Mouse (Mus musculus): ENCODE data around the gene 4930442H23Rik. TPM values are rescaled to one million over a fixed set of nuclear protein-coding genes. Genes with fewer than 3 reads are reported as not detected.
A peak's percentile ranks its signal among the peaks of the same experiment; 100 is the strongest.

4930442H23Rik gene
- polyA plus RNA-seq, 1 experiment from 2014 or later, result 0.15 TPM

- H3K4me3 ChIP-seq (replicated peaks), result no peak overlapping the region
- H3K4me2 ChIP-seq (replicated peaks), result no peak overlapping the region
- no peaks in the 10 kb centered on the region for H3K27me3 ChIP-seq (replicated peaks)
- H3K9ac ChIP-seq, result no peak overlapping the region
- 88% methylated on average over 6 of the region's 6 CpGs for WGBS
- no peaks in the 10 kb centered on the region for H3K36me3 ChIP-seq
- H3K9me3 ChIP-seq, result no peaks in the 10 kb centered on the region
- no peak for ATAC-seq
- no peaks in the 10 kb centered on the region; the same call in 1 of the 2 replicates for H3K4me1 ChIP-seq (replicated peaks)
- no peak overlapping the region for H3K27ac ChIP-seq
Observed at GRCm38 (mm10) chr10:81216260-81216659, 32.6 kb upstream of the 4930442H23Rik start.

- WGBS, result 97% methylated on average over 5 of the region's 5 CpGs
- ATAC-seq, result no peak
- Histone ChIP-seq H3K27me3 (replicated peaks) (no peaks in the 10 kb centered on the region), H3K9me3 (0 out of 2 replicates have a peak, but pooled peaks cover 5% of the 10 kb centered on the region), H3K4me2 (replicated peaks) (no peak overlapping the region), H3K27ac (no peak overlapping the region), H3K4me3 (replicated peaks) (no peak overlapping the region), H3K4me1 (replicated peaks) (no peaks in the 10 kb centered on the region), H3K9ac (no peak overlapping the region), H3K36me3 (no peaks in the 10 kb centered on the region)
Observed at GRCm38 (mm10) chr10:81210154-81210553, 26.5 kb upstream of the 4930442H23Rik start.

- WGBS, result 72% methylated on average over 4 of the region's 4 CpGs
- H3K36me3 ChIP-seq, result no peaks in the 10 kb centered on the region
- H3K27ac ChIP-seq, result no peak overlapping the region
- ATAC-seq, result no peak; the same call in 1 of the 2 replicates
- H3K4me2 ChIP-seq (replicated peaks), result no peak overlapping the region
- H3K4me1 ChIP-seq (replicated peaks), result no peaks in the 10 kb centered on the region
- no peaks in the 10 kb centered on the region for H3K9me3 ChIP-seq
- no peak overlapping the region for H3K9ac ChIP-seq
- no peak overlapping the region for H3K4me3 ChIP-seq (replicated peaks)
- no peaks in the 10 kb centered on the region for H3K27me3 ChIP-seq (replicated peaks)
Observed at GRCm38 (mm10) chr10:81204137-81204536, 20.5 kb upstream of the 4930442H23Rik start.

- H3K4me2 ChIP-seq (replicated peaks), result no peak overlapping the region
- peak overlapping the region; percentile 11; the same call in 1 of the 2 replicates for H3K27ac ChIP-seq
- peak; percentile 91 for ATAC-seq
- H3K36me3 ChIP-seq, result no peaks in the 10 kb centered on the region
- no peak overlapping the region for H3K4me3 ChIP-seq (replicated peaks)
- no peaks in the 10 kb centered on the region for H3K4me1 ChIP-seq (replicated peaks)
- no peak overlapping the region for H3K9ac ChIP-seq
- 60% methylated on average over 8 of the region's 8 CpGs for WGBS
- H3K9me3 ChIP-seq, result no peaks in the 10 kb centered on the region
- H3K27me3 ChIP-seq (replicated peaks), result no peaks in the 10 kb centered on the region
Observed at GRCm38 (mm10) chr10:81202978-81203720, 19.5 kb upstream of the 4930442H23Rik start.

- H3K4me2 ChIP-seq (replicated peaks), result no peak within 1 kb of the TSS
- H3K4me1 ChIP-seq (replicated peaks), result no peaks in the 10 kb centered on the region
- ATAC-seq, result no peak
- 0 out of 2 replicates have a peak within 1 kb of the TSS, but pooled peaks have one; percentile 5 for H3K9ac ChIP-seq
- no peaks in the 10 kb centered on the region for H3K36me3 ChIP-seq
- no peak within 1 kb of the TSS for H3K27ac ChIP-seq
- H3K9me3 ChIP-seq, result no peaks in the 10 kb centered on the region
- no peaks in the 10 kb centered on the region; the same call in 1 of the 2 replicates for H3K27me3 ChIP-seq (replicated peaks)
- 59% methylated on average over 13 of the region's 13 CpGs for WGBS
- no peak within 1 kb of the TSS for H3K4me3 ChIP-seq (replicated peaks)
Observed at GRCm38 (mm10) chr10:81201807-81202758, 18.4 kb upstream of the 4930442H23Rik start, which contains the start of gene Nmrk2. TSS of gene Nmrk2 (minus strand) at chr10:81202051.

- ATAC-seq, result no peak
- no peaks in the 10 kb centered on the region; the same call in 1 of the 2 replicates for H3K27me3 ChIP-seq (replicated peaks)
- 74% methylated on average over 20 of the region's 20 CpGs for WGBS
Observed at GRCm38 (mm10) chr10:81200605-81201287, 17.1 kb upstream of the 4930442H23Rik start.

GRCm38 (mm10) chr10:81200141-81200540 is 16.5 kb upstream of the 4930442H23Rik start:
- H3K27me3 ChIP-seq (replicated peaks), result peaks cover 2% of the 10 kb centered on the region
- H3K4me1 ChIP-seq (replicated peaks), result peaks cover 2% of the 10 kb centered on the region; the same call in 1 of the 2 replicates
- no peaks in the 10 kb centered on the region for H3K9me3 ChIP-seq
- H3K4me3 ChIP-seq (replicated peaks), result no peak overlapping the region
- H3K27ac ChIP-seq, result no peak overlapping the region
- no peak overlapping the region for H3K4me2 ChIP-seq (replicated peaks)
- ATAC-seq, result no peak
- H3K9ac ChIP-seq, result no peak overlapping the region
- H3K36me3 ChIP-seq, result no peaks in the 10 kb centered on the region
- 85% methylated on average over 13 of the region's 13 CpGs for WGBS

More at GRCm38 (mm10) chr10:81200605-81201287, 17.1 kb upstream of the 4930442H23Rik start:
- Histone ChIP-seq H3K36me3 (no peaks in the 10 kb centered on the region), H3K27ac (no peak overlapping the region), H3K4me3 (replicated peaks) (no peak overlapping the region), H3K4me1 (replicated peaks) (peaks cover 1% of the 10 kb centered on the region; the same call in 1 of the 2 replicates), H3K4me2 (replicated peaks) (no peak overlapping the region), H3K9me3 (no peaks in the 10 kb centered on the region), H3K9ac (0 out of 2 replicates have a peak overlapping the region, but pooled peaks have one; percentile 5)

GRCm38 (mm10) chr10:81198990-81199389 is 15.3 kb upstream of the 4930442H23Rik start:
- no peak for ATAC-seq
- no peak overlapping the region for H3K27ac ChIP-seq
- WGBS, result 85% methylated on average over 6 of the region's 6 CpGs
- H3K9me3 ChIP-seq, result no peaks in the 10 kb centered on the region
- H3K4me3 ChIP-seq (replicated peaks), result no peak overlapping the region
- H3K4me2 ChIP-seq (replicated peaks), result no peak overlapping the region
- no peak overlapping the region for H3K9ac ChIP-seq
- peaks cover 4% of the 10 kb centered on the region; the same call in 1 of the 2 replicates for H3K4me1 ChIP-seq (replicated peaks)
- H3K36me3 ChIP-seq, result no peaks in the 10 kb centered on the region
- peaks cover 14% of the 10 kb centered on the region for H3K27me3 ChIP-seq (replicated peaks)

GRCm38 (mm10) chr10:81198230-81198629 is 14.6 kb upstream of the 4930442H23Rik start:
- H3K4me1 ChIP-seq (replicated peaks), result peaks cover 7% of the 10 kb centered on the region
- H3K4me2 ChIP-seq (replicated peaks), result no peak overlapping the region
- H3K27me3 ChIP-seq (replicated peaks), result peaks cover 16% of the 10 kb centered on the region
- WGBS, result 2% methylated on average over 9 of the region's 9 CpGs
- no peaks in the 10 kb centered on the region for H3K9me3 ChIP-seq
- no peaks in the 10 kb centered on the region for H3K36me3 ChIP-seq
- H3K9ac ChIP-seq, result no peak overlapping the region
- H3K4me3 ChIP-seq (replicated peaks), result no peak overlapping the region
- ATAC-seq, result no peak
- no peak overlapping the region for H3K27ac ChIP-seq

- H3K4me1 ChIP-seq (replicated peaks), result peaks cover 13% of the 10 kb centered on the region
- peaks cover 16% of the 10 kb centered on the region for H3K27me3 ChIP-seq (replicated peaks)
- no peaks in the 10 kb centered on the region for H3K36me3 ChIP-seq
- H3K4me3 ChIP-seq (replicated peaks), result no peak overlapping the region
- no peak overlapping the region for H3K4me2 ChIP-seq (replicated peaks)
- 53% methylated on average over 6 of the region's 6 CpGs for WGBS
- H3K9ac ChIP-seq, result no peak overlapping the region
- no peaks in the 10 kb centered on the region for H3K9me3 ChIP-seq
- no peak for ATAC-seq
- H3K27ac ChIP-seq, result no peak overlapping the region
Observed at GRCm38 (mm10) chr10:81197305-81197704, 13.7 kb upstream of the 4930442H23Rik start.

- Histone ChIP-seq H3K9me3 (no peaks in the 10 kb centered on the region), H3K9ac (no peak overlapping the region), H3K4me1 (replicated peaks) (peaks cover 18% of the 10 kb centered on the region), H3K27ac (no peak overlapping the region), H3K4me2 (replicated peaks) (no peak overlapping the region), H3K27me3 (replicated peaks) (peaks cover 16% of the 10 kb centered on the region), H3K36me3 (no peaks in the 10 kb centered on the region), H3K4me3 (replicated peaks) (no peak overlapping the region)
- 58% methylated on average over 11 of the region's 11 CpGs for WGBS
- no peak for ATAC-seq
Observed at GRCm38 (mm10) chr10:81196470-81197065, 12.9 kb upstream of the 4930442H23Rik start.

All from intestine, embryonic 15.5 days (tissue).